Mouse (Mus musculus) lung, postnatal 0 days (tissue): ENCODE measurements around the gene Gm20696. TPM values are rescaled to one million over a fixed set of nuclear protein-coding genes. Genes with fewer than 3 reads are reported as not detected.

Experiments used
- ATAC-seq: fragments of 200-750 bp; cut with Nextera tagmentation; 2 replicates; pipeline ENCODE4 v1.8.0; 2017; ENCODE audit warnings: moderate library complexity
- DNase-seq: peaks from one replicate; pipeline ENCODE4 v3.0.0-alpha.2; 2016; ENCODE audit warnings: low spot score
- H3K27ac ChIP-seq: fragments of 300-500 bp; sonication (generic); 2 replicates; pipeline ENCODE4 v1.5.1; 2014; ENCODE audit warnings: antibody characterized with exemption, mild to moderate bottlenecking, low read length, mixed read lengths
- H3K27me3 ChIP-seq: fragments of 300-500 bp; sonication (generic); replicated peaks from 2 replicates; pipeline ENCODE4 v1.6.1; 2014; ENCODE audit warnings: low read length, mixed read lengths; ENCODE audit not compliant: insufficient read depth
- H3K36me3 ChIP-seq: fragments of 300-500 bp; sonication (generic); 2 replicates; pipeline ENCODE4 v1.6.1; 2014; ENCODE audit warnings: low read length, mixed read lengths; ENCODE audit not compliant: insufficient read depth
- H3K4me1 ChIP-seq: fragments of 300-500 bp; sonication (generic); 2 replicates; pipeline ENCODE4 v1.6.1; 2014; ENCODE audit warnings: antibody characterized with exemption, low read depth, low read length, mixed read lengths; ENCODE audit not compliant: insufficient read depth
- H3K4me2 ChIP-seq: fragments of 300-500 bp; sonication (generic); replicated peaks from 2 replicates; pipeline ENCODE4 v1.6.1; 2014; ENCODE audit warnings: low read depth, mild to moderate bottlenecking, low read length, moderate library complexity, mixed read lengths
- H3K4me3 ChIP-seq: fragments of 300-500 bp; sonication (generic); 2 replicates; pipeline ENCODE4 v1.5.1; 2014; ENCODE audit warnings: low read depth, low read length
- H3K9ac ChIP-seq: fragments of 300-500 bp; sonication (generic); replicated peaks from 2 replicates; pipeline ENCODE4 v1.6.1; 2014; ENCODE audit warnings: low read depth, mild to moderate bottlenecking
- H3K9me3 ChIP-seq: fragments of 300-500 bp; sonication (generic); 2 replicates; pipeline ENCODE4 v1.6.1; 2016; ENCODE audit warnings: low read length, mixed read lengths
- CTCF ChIP-seq: IDR thresholded peaks from 2 replicates; pipeline ENCODE4 v1.5.1; 2016; ENCODE audit warnings: antibody characterized with exemption, mild to moderate bottlenecking
- EP300 ChIP-seq: IDR thresholded peaks from 2 replicates; pipeline ENCODE4 v1.6.1; 2016; ENCODE audit warnings: antibody characterized with exemption, mild to moderate bottlenecking, control low read depth
- WGBS: fragments of 180-500 bp; shearing (Covaris S2); extraction: QIAGEN DNeasy Blood & Tissue Kit; methylation state at CpG from one replicate; pipeline ENCODE4 v1.1.7; 2014; 5-methylcytosine and 5-hydroxymethylcytosine counted together
- polyA plus RNA-seq: library from polyadenylated mRNA; unstranded; fragments of >200 nt; fragmentation: Nextera tagmentation; extraction: Ambion mirVana; gene quantifications from 2 replicates; pipeline ENCODE4 v1.2.1, GENCODE M21; 2015

Gene Gm20696
- polyA plus RNA-seq, 1 experiment from 2014 or later: 2.3 TPM

GRCm38 (mm10) chr6:99503741-99504140 is 162.9 kb downstream of the Gm20696 start:
- no peak for TF ChIP-seq CTCF
- TF ChIP-seq EP300: no peak
- Histone ChIP-seq H3K4me2 (no peak overlapping the region), H3K27me3 (no peaks in the 10 kb centered on the region), H3K4me1 (no peaks in the 10 kb centered on the region), H3K9me3 (no peaks in the 10 kb centered on the region), H3K9ac (no peak overlapping the region), H3K27ac (no peak overlapping the region), H3K36me3 (peaks cover 5% of the 10 kb centered on the region; the same call in 1 of the 2 replicates), H3K4me3 (no peak overlapping the region)
- DNase-seq: no peak
- no peak for ATAC-seq
- WGBS: 78% methylated on average over 1 of the region's 1 CpGs

GRCm38 (mm10) chr6:99502727-99503126 is 163.9 kb downstream of the Gm20696 start:
- 91% methylated on average over 2 of the region's 2 CpGs for WGBS
- ATAC-seq (no peak), DNase-seq (no peak)
- Histone ChIP-seq H3K4me2 (no peak overlapping the region), H3K4me3 (no peak overlapping the region), H3K36me3 (peaks cover 5% of the 10 kb centered on the region; the same call in 1 of the 2 replicates), H3K9ac (no peak overlapping the region), H3K27ac (no peak overlapping the region), H3K27me3 (no peaks in the 10 kb centered on the region), H3K9me3 (no peaks in the 10 kb centered on the region), H3K4me1 (no peaks in the 10 kb centered on the region)
- TF ChIP-seq CTCF (no peak), EP300 (no peak)

GRCm38 (mm10) chr6:99502314-99502713 is 164.3 kb downstream of the Gm20696 start:
- H3K9me3 ChIP-seq: no peaks in the 10 kb centered on the region
- H3K4me1 ChIP-seq: no peaks in the 10 kb centered on the region
- no peak overlapping the region for H3K4me2 ChIP-seq
- 91% methylated on average over 6 of the region's 6 CpGs for WGBS
- ATAC-seq (no peak), DNase-seq (no peak)
- no peak overlapping the region for H3K4me3 ChIP-seq
- no peak overlapping the region for H3K27ac ChIP-seq
- TF ChIP-seq CTCF (no peak), EP300 (no peak)
- H3K27me3 ChIP-seq: no peaks in the 10 kb centered on the region
- H3K36me3 ChIP-seq: peaks cover 5% of the 10 kb centered on the region; the same call in 1 of the 2 replicates
- H3K9ac ChIP-seq: no peak overlapping the region

- TF ChIP-seq EP300 (no peak), CTCF (no peak)
- Histone ChIP-seq H3K36me3 (no peaks in the 10 kb centered on the region), H3K4me1 (no peaks in the 10 kb centered on the region), H3K4me2 (no peak overlapping the region), H3K27me3 (no peaks in the 10 kb centered on the region), H3K4me3 (no peak overlapping the region), H3K9me3 (no peaks in the 10 kb centered on the region), H3K9ac (no peak overlapping the region), H3K27ac (no peak overlapping the region)
- 94% methylated on average over 3 of the region's 3 CpGs for WGBS
- DNase-seq: no peak
- ATAC-seq: no peak
These were observed 165.9 kb downstream of the Gm20696 start for GRCm38 (mm10) chr6:99500570-99501270.

GRCm38 (mm10) chr6:99498082-99498481 is 168.5 kb downstream of the Gm20696 start:
- Histone ChIP-seq H3K36me3 (no peaks in the 10 kb centered on the region), H3K9me3 (no peaks in the 10 kb centered on the region), H3K27ac (no peak overlapping the region), H3K4me2 (no peak overlapping the region), H3K4me3 (no peak overlapping the region), H3K9ac (no peak overlapping the region), H3K27me3 (no peaks in the 10 kb centered on the region), H3K4me1 (no peaks in the 10 kb centered on the region)
- WGBS: 72% methylated on average over 7 of the region's 7 CpGs
- no peak for DNase-seq
- TF ChIP-seq EP300: no peak
- TF ChIP-seq CTCF: no peak
- ATAC-seq: no peak

GRCm38 (mm10) chr6:99496114-99496513 is 170.5 kb downstream of the Gm20696 start:
- H3K4me1 ChIP-seq: no peaks in the 10 kb centered on the region
- ATAC-seq: no peak
- no peak overlapping the region for H3K4me2 ChIP-seq
- H3K27me3 ChIP-seq: no peaks in the 10 kb centered on the region
- no peaks in the 10 kb centered on the region for H3K9me3 ChIP-seq
- no peak overlapping the region for H3K9ac ChIP-seq
- no peak overlapping the region for H3K4me3 ChIP-seq
- 60% methylated on average over 5 of the region's 5 CpGs for WGBS
- no peaks in the 10 kb centered on the region for H3K36me3 ChIP-seq
- no peak for DNase-seq
- TF ChIP-seq EP300 (no peak), CTCF (no peak)
- no peak overlapping the region for H3K27ac ChIP-seq
